Mouse (Mus musculus): ENCODE data around the gene Abcc4. TPM values are rescaled to one million over a fixed set of nuclear protein-coding genes. Genes with fewer than 3 reads are reported as not detected.

Abcc4 gene
- polyA plus RNA-seq, 1 experiment from 2014 or later = 2.6 TPM

DNA sequence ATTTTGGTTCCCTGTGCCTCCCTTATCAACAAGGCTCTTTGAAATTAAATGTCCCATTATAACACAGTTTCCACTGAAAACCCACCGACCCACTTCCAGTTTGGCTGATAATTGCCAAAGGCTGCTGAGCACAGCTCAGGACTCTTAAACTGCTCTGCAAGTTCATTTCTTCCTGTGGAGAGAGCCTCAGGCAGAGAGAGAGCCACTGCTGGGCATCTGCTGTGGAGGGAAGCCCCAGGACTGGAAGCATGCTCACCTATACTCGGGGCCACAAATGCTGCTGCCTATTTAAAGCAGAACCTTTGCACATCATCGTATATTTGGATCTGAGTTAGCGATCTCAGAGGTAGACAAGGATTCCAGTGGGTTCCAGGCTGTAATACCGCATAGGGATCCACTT is 139.2 kb downstream of the Abcc4 start:
- no peak; the same call in 1 of the 2 replicates for ATAC-seq
- Histone ChIP-seq H3K27ac (ENCODE audit: low read depth, low read length) (no peak overlapping the region), H3K9ac (ENCODE audit: low read depth, low read length) (no peak overlapping the region), H3K36me3 (ENCODE audit: control insufficient read depth, insufficient read depth, low read length) (no peaks in the 10 kb centered on the region), H3K9me3 (ENCODE audit: control insufficient read depth, low read length) (no peaks in the 10 kb centered on the region), H3K4me1 (ENCODE audit: control insufficient read depth, insufficient read depth, low read depth, low read length) (no peaks in the 10 kb centered on the region; the same call in none of the 2 replicates), H3K4me2 (ENCODE audit: low read length) (no peak overlapping the region; the same call in 1 of the 2 replicates), H3K27me3 (replicated peaks; ENCODE audit: control insufficient read depth, insufficient read depth, low read length) (no peaks in the 10 kb centered on the region), H3K4me3 (ENCODE audit: low read length) (no peak overlapping the region)
- WGBS = 66% methylated on average over 5 of the region's 5 CpGs

DNA sequence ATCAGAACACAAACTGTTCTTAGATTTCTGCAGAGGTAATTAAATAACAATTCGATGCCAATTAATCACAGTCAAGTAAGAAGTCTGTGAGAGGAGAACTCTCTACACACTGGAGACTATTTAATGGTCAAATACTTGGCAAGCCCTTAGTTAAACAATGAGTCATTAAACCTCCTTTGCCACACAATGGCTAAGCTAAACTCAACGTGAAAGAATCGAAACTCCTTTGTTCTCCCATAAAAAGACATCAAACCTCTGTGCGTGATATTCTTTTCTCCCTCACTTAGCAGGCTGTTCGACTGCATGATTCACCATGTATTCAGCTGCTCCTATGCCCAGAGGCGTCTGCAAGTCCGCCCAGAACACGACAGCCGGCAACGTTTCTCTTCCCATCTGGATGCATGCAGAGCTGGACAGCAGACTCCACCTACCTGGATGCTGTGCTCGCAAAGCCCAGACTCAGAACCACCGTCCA is 139.8 kb downstream of the Abcc4 start:
- Histone ChIP-seq H3K4me1 (ENCODE audit: control insufficient read depth, insufficient read depth, low read depth, low read length) (no peaks in the 10 kb centered on the region; the same call in none of the 2 replicates), H3K9me3 (ENCODE audit: control insufficient read depth, low read length) (no peaks in the 10 kb centered on the region), H3K9ac (ENCODE audit: low read depth, low read length) (no peak overlapping the region), H3K27me3 (replicated peaks; ENCODE audit: control insufficient read depth, insufficient read depth, low read length) (no peaks in the 10 kb centered on the region), H3K4me2 (ENCODE audit: low read length) (peak overlapping the region; percentile 36), H3K36me3 (ENCODE audit: control insufficient read depth, insufficient read depth, low read length) (no peaks in the 10 kb centered on the region), H3K4me3 (ENCODE audit: low read length) (no peak overlapping the region), H3K27ac (ENCODE audit: low read depth, low read length) (no peak overlapping the region)
- WGBS = 17% methylated on average over 12 of the region's 12 CpGs
- ATAC-seq = peak; percentile 69

DNA sequence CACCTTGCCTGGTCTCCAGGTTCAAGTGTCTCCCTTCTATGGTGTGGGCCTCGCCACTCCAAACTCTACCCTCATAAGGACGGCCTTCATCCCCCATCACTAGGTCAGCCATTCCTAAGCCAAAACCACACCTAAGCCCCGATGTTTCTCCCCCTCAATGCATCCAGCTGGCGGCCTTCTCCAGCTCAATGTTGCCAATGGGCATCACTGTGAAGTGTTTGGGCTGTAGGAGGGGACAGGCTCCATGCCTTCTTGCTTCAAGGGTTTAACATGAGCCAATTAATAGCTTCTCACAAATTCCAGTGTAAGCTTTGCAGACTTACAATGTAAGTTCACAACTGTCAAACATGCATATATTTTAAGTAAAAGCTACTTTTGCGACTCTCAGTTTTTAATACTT is 140.3 kb downstream of the Abcc4 start:
- Histone ChIP-seq H3K27me3 (replicated peaks; ENCODE audit: control insufficient read depth, insufficient read depth, low read length) (no peaks in the 10 kb centered on the region), H3K36me3 (ENCODE audit: control insufficient read depth, insufficient read depth, low read length) (no peaks in the 10 kb centered on the region), H3K4me2 (ENCODE audit: low read length) (no peak overlapping the region), H3K27ac (ENCODE audit: low read depth, low read length) (no peak overlapping the region), H3K9me3 (ENCODE audit: control insufficient read depth, low read length) (no peaks in the 10 kb centered on the region), H3K4me3 (ENCODE audit: low read length) (no peak overlapping the region), H3K4me1 (ENCODE audit: control insufficient read depth, insufficient read depth, low read depth, low read length) (no peaks in the 10 kb centered on the region; the same call in none of the 2 replicates), H3K9ac (ENCODE audit: low read depth, low read length) (no peak overlapping the region)
- no peak for ATAC-seq
- 91% methylated on average over 5 of the region's 5 CpGs for WGBS

DNA sequence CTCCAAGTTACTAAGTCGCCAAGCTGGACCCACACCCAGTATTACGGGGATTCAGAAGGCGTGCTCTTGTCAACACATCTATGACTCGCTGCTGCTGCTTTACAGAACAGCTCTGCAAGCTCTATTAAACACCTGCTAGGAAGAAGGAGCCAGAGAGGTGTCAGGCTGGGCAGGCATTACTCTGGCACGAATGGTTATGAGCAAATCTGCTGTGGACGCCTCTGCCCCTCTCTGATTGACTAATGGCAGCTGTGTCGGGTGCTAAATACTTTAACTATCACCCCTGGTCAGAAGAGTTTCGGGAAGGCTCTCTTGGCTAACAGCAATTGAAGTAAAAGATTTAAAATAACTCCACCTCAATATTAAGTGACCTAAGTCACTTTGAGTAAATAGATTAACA is 142.4 kb downstream of the Abcc4 start:
- Histone ChIP-seq H3K27ac (ENCODE audit: low read depth, low read length) (no peak overlapping the region), H3K4me1 (ENCODE audit: control insufficient read depth, insufficient read depth, low read depth, low read length) (no peaks in the 10 kb centered on the region; the same call in none of the 2 replicates), H3K4me3 (ENCODE audit: low read length) (no peak overlapping the region), H3K9me3 (ENCODE audit: control insufficient read depth, low read length) (no peaks in the 10 kb centered on the region), H3K27me3 (replicated peaks; ENCODE audit: control insufficient read depth, insufficient read depth, low read length) (no peaks in the 10 kb centered on the region), H3K36me3 (ENCODE audit: control insufficient read depth, insufficient read depth, low read length) (no peaks in the 10 kb centered on the region), H3K9ac (ENCODE audit: low read depth, low read length) (no peak overlapping the region), H3K4me2 (ENCODE audit: low read length) (no peak overlapping the region)
- 89% methylated on average over 8 of the region's 8 CpGs for WGBS
- no peak for ATAC-seq

DNA sequence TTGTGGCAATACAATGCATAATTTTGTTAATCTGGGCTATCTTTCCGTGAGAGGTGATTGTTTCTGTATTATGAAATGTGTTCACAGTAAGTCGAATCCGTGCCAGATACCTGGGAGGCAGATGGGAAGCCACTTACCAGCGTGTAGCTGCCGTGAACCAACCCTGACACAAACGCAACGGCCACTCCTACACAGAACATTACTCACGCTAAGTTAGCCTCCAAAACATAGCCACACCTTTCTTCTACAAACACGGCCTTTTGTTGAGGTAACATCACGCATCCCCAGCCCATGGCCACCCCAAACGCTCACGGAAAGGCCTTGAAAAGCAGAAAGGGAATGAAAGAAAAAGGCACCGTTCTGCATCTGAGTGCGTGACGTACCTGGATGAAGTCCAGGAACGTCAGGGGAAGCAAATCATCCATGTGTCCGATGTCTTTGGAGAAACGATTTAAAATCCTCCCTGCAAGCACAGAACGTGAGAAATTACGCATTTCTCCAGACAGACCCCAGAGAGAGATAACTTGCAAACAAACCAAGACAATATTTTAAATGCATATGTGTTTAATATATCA is 153.0 kb downstream of the Abcc4 start:
- Histone ChIP-seq H3K9ac (ENCODE audit: low read depth, low read length) (no peak overlapping the region), H3K4me2 (ENCODE audit: low read length) (no peak overlapping the region), H3K27ac (ENCODE audit: low read depth, low read length) (no peak overlapping the region), H3K27me3 (replicated peaks; ENCODE audit: control insufficient read depth, insufficient read depth, low read length) (no peaks in the 10 kb centered on the region), H3K36me3 (ENCODE audit: control insufficient read depth, insufficient read depth, low read length) (no peaks in the 10 kb centered on the region), H3K9me3 (ENCODE audit: control insufficient read depth, low read length) (no peaks in the 10 kb centered on the region), H3K4me1 (ENCODE audit: control insufficient read depth, insufficient read depth, low read depth, low read length) (peaks cover 14% of the 10 kb centered on the region), H3K4me3 (ENCODE audit: low read length) (no peak overlapping the region)
- no peak for ATAC-seq
- 67% methylated on average over 20 of the region's 20 CpGs for WGBS

DNA sequence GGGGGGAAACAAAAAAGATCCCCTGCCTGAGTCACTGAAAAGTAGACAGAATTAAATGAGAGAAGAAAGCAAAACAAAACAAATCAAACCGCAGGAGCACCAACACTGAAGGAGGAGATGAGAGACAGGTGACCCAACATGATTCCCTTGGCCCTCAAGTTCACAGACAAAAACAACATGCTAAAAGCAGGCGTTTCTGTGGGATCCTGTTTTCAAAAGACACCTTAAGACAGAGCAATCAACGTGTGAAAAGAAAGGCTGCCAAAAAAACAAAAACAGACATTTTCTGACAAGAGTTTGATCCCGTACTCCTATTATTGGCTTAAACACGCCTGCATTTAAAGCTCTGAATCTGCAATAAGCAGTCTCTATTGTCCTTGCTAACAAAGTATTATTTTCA is 153.6 kb downstream of the Abcc4 start:
- no peak for ATAC-seq
- Histone ChIP-seq H3K9me3 (ENCODE audit: control insufficient read depth, low read length) (no peaks in the 10 kb centered on the region), H3K4me1 (ENCODE audit: control insufficient read depth, insufficient read depth, low read depth, low read length) (peaks cover 14% of the 10 kb centered on the region), H3K36me3 (ENCODE audit: control insufficient read depth, insufficient read depth, low read length) (no peaks in the 10 kb centered on the region), H3K27ac (ENCODE audit: low read depth, low read length) (no peak overlapping the region), H3K27me3 (replicated peaks; ENCODE audit: control insufficient read depth, insufficient read depth, low read length) (no peaks in the 10 kb centered on the region), H3K4me3 (ENCODE audit: low read length) (no peak overlapping the region), H3K4me2 (ENCODE audit: low read length) (peak overlapping the region; percentile 45), H3K9ac (ENCODE audit: low read depth, low read length) (no peak overlapping the region)
- whole genome bisulfite sequencing = 51% methylated on average over 5 of the region's 5 CpGs

DNA sequence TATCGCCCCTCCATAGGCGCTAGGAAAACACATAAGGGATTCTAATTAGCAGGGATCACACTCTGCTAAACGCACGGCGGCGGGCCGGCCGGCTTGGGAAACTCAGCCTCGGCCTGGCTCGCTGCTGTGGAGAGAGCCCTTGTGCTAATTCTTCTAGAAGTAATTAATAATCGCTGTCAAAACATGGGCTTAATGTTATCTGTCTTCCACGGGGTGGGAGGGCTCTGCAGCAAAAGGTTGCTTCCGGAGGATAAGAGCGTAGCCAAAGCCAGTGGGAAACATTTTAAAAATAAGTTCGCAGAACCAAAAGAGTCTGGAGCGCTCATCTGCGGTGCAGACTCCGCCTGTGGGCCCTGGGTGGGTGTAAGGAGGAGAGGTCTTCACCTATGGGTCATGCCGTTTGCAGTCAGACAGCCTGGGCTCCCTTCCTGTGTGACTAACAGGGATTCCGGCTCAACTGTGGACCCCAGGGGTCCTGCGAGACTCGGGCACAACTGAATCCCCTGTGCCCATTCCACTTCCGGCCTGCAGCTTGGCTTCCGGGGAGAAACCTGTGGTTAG is 154.2 kb downstream of the Abcc4 start:
- H3K4me1 ChIP-seq (ENCODE audit: control insufficient read depth, insufficient read depth, low read depth, low read length) = peaks cover 14% of the 10 kb centered on the region
- no peaks in the 10 kb centered on the region for H3K36me3 ChIP-seq (ENCODE audit: control insufficient read depth, insufficient read depth, low read length)
- H3K27ac ChIP-seq (ENCODE audit: low read depth, low read length) = no peak overlapping the region
- H3K4me3 ChIP-seq (ENCODE audit: low read length) = peak overlapping the region; percentile 27
- 9% methylated on average over 24 of the region's 24 CpGs for WGBS
- H3K9me3 ChIP-seq (ENCODE audit: control insufficient read depth, low read length) = no peaks in the 10 kb centered on the region
- peak overlapping the region; percentile 38 for H3K9ac ChIP-seq (ENCODE audit: low read depth, low read length)
- peak overlapping the region; percentile 45 for H3K4me2 ChIP-seq (ENCODE audit: low read length)
- no peaks in the 10 kb centered on the region for H3K27me3 ChIP-seq (replicated peaks; ENCODE audit: control insufficient read depth, insufficient read depth, low read length)
- ATAC-seq = peak; percentile 76

DNA sequence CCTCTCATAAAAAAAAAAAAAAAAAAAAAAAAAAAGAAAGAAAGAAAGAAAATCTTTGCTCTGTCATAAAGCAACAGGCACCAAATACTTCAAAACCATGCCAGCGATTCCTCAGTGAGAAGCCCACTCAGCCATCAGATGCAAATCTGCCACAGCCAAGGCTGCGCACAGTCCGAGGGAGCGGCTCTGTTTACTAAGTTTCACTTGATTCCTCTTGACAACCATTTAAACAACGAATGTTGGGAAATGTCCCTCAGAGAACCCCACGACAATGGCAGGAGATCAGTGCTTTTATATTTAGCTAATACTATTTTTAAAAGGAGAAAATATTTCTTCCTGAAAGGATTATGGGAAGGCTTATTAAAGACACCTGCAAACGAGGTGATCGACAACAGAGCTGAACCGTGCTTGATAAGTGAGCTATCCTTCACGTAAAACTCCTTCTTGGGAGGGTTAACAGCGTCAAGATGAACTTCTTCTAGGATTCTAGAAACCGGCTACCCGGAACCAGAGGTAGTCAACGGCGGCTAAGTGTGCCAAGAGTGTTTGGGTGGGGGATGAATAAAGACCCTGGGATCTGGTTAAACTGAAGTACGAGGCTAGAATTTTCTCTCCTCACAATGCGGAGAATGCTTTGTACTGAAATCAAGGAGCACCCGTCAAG is 154.8 kb downstream of the Abcc4 start:
- no peaks in the 10 kb centered on the region for H3K27me3 ChIP-seq (replicated peaks; ENCODE audit: control insufficient read depth, insufficient read depth, low read length)
- peak; percentile 26; the same call in 1 of the 2 replicates for ATAC-seq
- H3K4me3 ChIP-seq (ENCODE audit: low read length) = peak overlapping the region; percentile 27
- no peak overlapping the region for H3K27ac ChIP-seq (ENCODE audit: low read depth, low read length)
- H3K9ac ChIP-seq (ENCODE audit: low read depth, low read length) = peak overlapping the region; percentile 31
- peaks cover 14% of the 10 kb centered on the region for H3K4me1 ChIP-seq (ENCODE audit: control insufficient read depth, insufficient read depth, low read depth, low read length)
- no peaks in the 10 kb centered on the region for H3K36me3 ChIP-seq (ENCODE audit: control insufficient read depth, insufficient read depth, low read length)
- H3K9me3 ChIP-seq (ENCODE audit: control insufficient read depth, low read length) = no peaks in the 10 kb centered on the region
- peak overlapping the region; percentile 45 for H3K4me2 ChIP-seq (ENCODE audit: low read length)
- 33% methylated on average over 18 of the region's 18 CpGs for whole genome bisulfite sequencing

DNA sequence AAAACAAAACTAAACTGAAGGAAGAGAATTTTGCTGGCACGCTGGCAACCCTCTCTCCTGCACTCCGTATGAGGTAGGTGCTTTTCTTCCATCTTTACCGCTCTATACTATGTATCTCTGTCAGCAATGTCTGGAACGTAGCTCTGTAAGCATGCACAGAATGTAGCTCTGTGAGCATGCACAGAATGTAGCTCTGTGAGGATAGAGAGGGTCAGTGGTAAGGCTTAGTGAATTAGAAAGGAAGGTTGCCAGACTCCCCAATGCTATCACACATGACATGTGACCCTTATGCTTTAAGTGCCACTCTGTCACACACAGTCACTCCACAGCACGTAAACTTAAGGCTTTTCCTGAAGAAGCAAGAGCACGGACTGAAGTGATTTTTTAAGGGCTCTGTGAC is 161.5 kb downstream of the Abcc4 start:
- 0 out of 2 replicates have a peak, but pooled peaks cover 3% of the 10 kb centered on the region for H3K9me3 ChIP-seq (ENCODE audit: control insufficient read depth, low read length)
- no peak overlapping the region for H3K4me2 ChIP-seq (ENCODE audit: low read length)
- ATAC-seq = no peak
- H3K4me3 ChIP-seq (ENCODE audit: low read length) = no peak overlapping the region
- WGBS = 88% methylated on average over 6 of the region's 6 CpGs
- no peaks in the 10 kb centered on the region for H3K36me3 ChIP-seq (ENCODE audit: control insufficient read depth, insufficient read depth, low read length)
- H3K4me1 ChIP-seq (ENCODE audit: control insufficient read depth, insufficient read depth, low read depth, low read length) = no peaks in the 10 kb centered on the region
- no peaks in the 10 kb centered on the region for H3K27me3 ChIP-seq (replicated peaks; ENCODE audit: control insufficient read depth, insufficient read depth, low read length)
- H3K27ac ChIP-seq (ENCODE audit: low read depth, low read length) = no peak overlapping the region
- H3K9ac ChIP-seq (ENCODE audit: low read depth, low read length) = no peak overlapping the region

All from hindbrain, embryonic 16.5 days (tissue).